Mouse (Mus musculus) 3134 (cell line): ENCODE data around the gene Neu2.

Experiments used
- DNase-seq: peaks from one replicate; pipeline ENCODE4 v3.0.0-alpha.2; 2011; ENCODE audit warnings: low spot score; ENCODE audit not compliant: insufficient read length; ENCODE audit errors: extremely low read depth

Neu2 gene

GRCm38 (mm10) chr1:87608416-87609046 is 98.8 kb downstream of the Neu2 start:
- peak; percentile 92 for DNase-seq

GRCm38 (mm10) chr1:87614576-87615295 is 105.0 kb downstream of the Neu2 start:
- no peak for DNase-seq

GRCm38 (mm10) chr1:87620211-87620668 is 110.6 kb downstream of the Neu2 start, which contains the start of gene Inpp5d:
Gene Inpp5d, plus strand, starts transcription at chr1:87620312.
- DNase-seq, result no peak

GRCm38 (mm10) chr1:87620693-87621092 is 111.0 kb downstream of the Neu2 start:
- no peak for DNase-seq

GRCm38 (mm10) chr1:87621146-87621857 is 111.6 kb downstream of the Neu2 start:
- peak; percentile 65 for DNase-seq

- DNase-seq, result no peak
Observed at GRCm38 (mm10) chr1:87621858-87622279, 112.2 kb downstream of the Neu2 start.

- DNase-seq, result no peak
Observed at GRCm38 (mm10) chr1:87623977-87624666, 114.4 kb downstream of the Neu2 start.

GRCm38 (mm10) chr1:87624826-87625225 is 115.1 kb downstream of the Neu2 start:
- DNase-seq, result no peak

- DNase-seq, result no peak
Observed at GRCm38 (mm10) chr1:87625254-87626025, 115.8 kb downstream of the Neu2 start.

GRCm38 (mm10) chr1:87626344-87626743 is 116.7 kb downstream of the Neu2 start:
- no peak for DNase-seq

- DNase-seq, result no peak
Observed at GRCm38 (mm10) chr1:87628085-87628484, 118.4 kb downstream of the Neu2 start.

- no peak for DNase-seq
Observed at GRCm38 (mm10) chr1:87631584-87631983, 121.9 kb downstream of the Neu2 start.

- no peak for DNase-seq
Observed at GRCm38 (mm10) chr1:87632163-87632562, 122.5 kb downstream of the Neu2 start.

GRCm38 (mm10) chr1:87636716-87637117 is 127.0 kb downstream of the Neu2 start:
- no peak for DNase-seq

- peak; percentile 82 for DNase-seq
Observed at GRCm38 (mm10) chr1:87637121-87637877, 127.6 kb downstream of the Neu2 start.

- no peak for DNase-seq
Observed at GRCm38 (mm10) chr1:87637878-87638600, 128.3 kb downstream of the Neu2 start.

GRCm38 (mm10) chr1:87639724-87640123 is 130.0 kb downstream of the Neu2 start:
- DNase-seq, result no peak

GRCm38 (mm10) chr1:87640165-87640661 is 130.5 kb downstream of the Neu2 start:
- no peak for DNase-seq

GRCm38 (mm10) chr1:87643016-87643415 is 133.3 kb downstream of the Neu2 start:
- peak; percentile 68 for DNase-seq
